Mouse (Mus musculus) heart, embryonic 10.5 days (tissue): ENCODE measurements around the gene Nxf1. TPM values are rescaled to one million over a fixed set of nuclear protein-coding genes. Genes with fewer than 3 reads are reported as not detected.
"Not testable (repeated sequence)": the region's sequence is repeated elsewhere in the genome, so short reads cannot be mapped to it uniquely, and the experiment has no call there.

Source experiments
- DNase-seq: peaks from one replicate; pipeline ENCODE4 v3.0.0-alpha.2; 2017; ENCODE audit warnings: low spot score
- H3K27ac ChIP-seq: fragments of 300-500 bp; sonication (generic); 2 replicates; pipeline ENCODE4 v1.5.1; 2016; ENCODE audit warnings: mild to moderate bottlenecking
- H3K27me3 ChIP-seq: fragments of 300-500 bp; sonication (generic); 2 replicates; pipeline ENCODE4 v1.6.1; 2016; ENCODE audit warnings: mild to moderate bottlenecking; ENCODE audit not compliant: poor library complexity, insufficient read depth, severe bottlenecking
- H3K36me3 ChIP-seq: fragments of 300-500 bp; sonication (generic); 2 replicates; pipeline ENCODE4 v1.6.1; 2016; ENCODE audit warnings: mild to moderate bottlenecking, moderate library complexity
- H3K4me1 ChIP-seq: fragments of 300-500 bp; sonication (generic); 2 replicates; pipeline ENCODE4 v1.6.1; 2016; ENCODE audit warnings: mild to moderate bottlenecking
- H3K4me3 ChIP-seq: fragments of 300-500 bp; sonication (generic); 2 replicates; pipeline ENCODE4 v1.5.1; 2016; ENCODE audit warnings: mild to moderate bottlenecking, moderate library complexity
- H3K9me3 ChIP-seq: fragments of 300-500 bp; sonication (generic); 2 replicates; pipeline ENCODE4 v1.6.1; 2016; ENCODE audit warnings: mild to moderate bottlenecking, moderate library complexity
- WGBS: fragments of 180-500 bp; shearing (Covaris S2); methylation state at CpG from one replicate; pipeline ENCODE4 v1.1.7; 2016; 5-methylcytosine and 5-hydroxymethylcytosine counted together
- polyA plus RNA-seq: library from polyadenylated mRNA; unstranded; fragments of >200 nt; fragmentation: Nextera tagmentation; extraction: Ambion mirVana; gene quantifications from 2 replicates; pipeline ENCODE4 v1.2.1, GENCODE M21; 2016

Gene Nxf1
- polyA plus RNA-seq, 1 experiment from 2014 or later: 193 TPM

GRCm38 (mm10) chr19:8716767-8717475 lies 40.0 kb upstream of the Nxf1 start:
- DNase-seq: no peak
- Histone ChIP-seq H3K36me3 (peaks cover 4% of the 10 kb centered on the region; the same call in 1 of the 2 replicates), H3K27ac (no peak overlapping the region), H3K9me3 (no peaks in the 10 kb centered on the region), H3K4me3 (no peak overlapping the region), H3K4me1 (peaks cover 13% of the 10 kb centered on the region), H3K27me3 (no peaks in the 10 kb centered on the region)
- 70% methylated on average over 8 of the region's 10 CpGs for WGBS

- Histone ChIP-seq H3K4me1 (peaks cover 10% of the 10 kb centered on the region), H3K36me3 (no peaks in the 10 kb centered on the region), H3K4me3 (no peak overlapping the region), H3K27me3 (no peaks in the 10 kb centered on the region), H3K27ac (no peak overlapping the region), H3K9me3 (no peaks in the 10 kb centered on the region)
- 68% methylated on average over 3 of the region's 3 CpGs for WGBS
- no peak for DNase-seq
Measured at GRCm38 (mm10) chr19:8718357-8718756, 38.5 kb upstream of the Nxf1 start.

GRCm38 (mm10) chr19:8719037-8719436 lies 37.8 kb upstream of the Nxf1 start:
- DNase-seq, H3K4me3 ChIP-seq, H3K9me3 ChIP-seq, H3K4me1 ChIP-seq, H3K27me3 ChIP-seq, H3K27ac ChIP-seq, H3K36me3 ChIP-seq: not testable (repeated sequence)

- Histone ChIP-seq H3K27me3 (no peaks in the 10 kb centered on the region), H3K27ac (no peak overlapping the region), H3K4me1 (peaks cover 11% of the 10 kb centered on the region), H3K9me3 (no peaks in the 10 kb centered on the region), H3K36me3 (peaks cover 26% of the 10 kb centered on the region), H3K4me3 (no peak overlapping the region)
- DNase-seq: no peak
- 70% methylated on average over 1 of the region's 1 CpGs for WGBS
Measured at GRCm38 (mm10) chr19:8721378-8721777, 35.5 kb upstream of the Nxf1 start.

- Histone ChIP-seq H3K4me1 (peaks cover 11% of the 10 kb centered on the region), H3K27me3 (no peaks in the 10 kb centered on the region), H3K9me3 (no peaks in the 10 kb centered on the region), H3K36me3 (peaks cover 31% of the 10 kb centered on the region), H3K4me3 (peak overlapping the region; percentile 69), H3K27ac (peak overlapping the region; percentile 93)
- DNase-seq: no peak
- 55% methylated on average over 4 of the region's 4 CpGs for WGBS
Measured at GRCm38 (mm10) chr19:8722021-8722420, 34.9 kb upstream of the Nxf1 start.

GRCm38 (mm10) chr19:8722559-8722906 lies 34.3 kb upstream of the Nxf1 start:
- 2% methylated on average over 5 of the region's 5 CpGs for WGBS

GRCm38 (mm10) chr19:8722907-8723573 lies 33.8 kb upstream of the Nxf1 start, which contains the start of gene Slc3a2:
Gene Slc3a2, minus strand, starts transcription at chr19:8723369.
- DNase-seq: peak; percentile 99
- H3K9me3 ChIP-seq: no peaks in the 10 kb centered on the region
- H3K4me3 ChIP-seq: peak within 1 kb of the TSS; percentile 69
- no peaks in the 10 kb centered on the region for H3K27me3 ChIP-seq
- under 1% methylated on average over 50 of the region's 50 CpGs for WGBS
- H3K4me1 ChIP-seq: peaks cover 11% of the 10 kb centered on the region
- peak within 1 kb of the TSS; percentile 93 for H3K27ac ChIP-seq
- H3K36me3 ChIP-seq: peaks cover 31% of the 10 kb centered on the region

More at GRCm38 (mm10) chr19:8722559-8722906, 34.3 kb upstream of the Nxf1 start:
- peaks cover 11% of the 10 kb centered on the region for H3K4me1 ChIP-seq
- peaks cover 31% of the 10 kb centered on the region for H3K36me3 ChIP-seq
- no peaks in the 10 kb centered on the region for H3K9me3 ChIP-seq
- peak overlapping the region; percentile 93 for H3K27ac ChIP-seq
- peak overlapping the region; percentile 69 for H3K4me3 ChIP-seq
- DNase-seq: no peak
- H3K27me3 ChIP-seq: no peaks in the 10 kb centered on the region

GRCm38 (mm10) chr19:8723574-8724346 lies 33.1 kb upstream of the Nxf1 start:
- DNase-seq: no peak
- under 1% methylated on average over 20 of the region's 20 CpGs for WGBS
- Histone ChIP-seq H3K9me3 (no peaks in the 10 kb centered on the region), H3K4me3 (peak overlapping the region; percentile 69), H3K36me3 (peaks cover 31% of the 10 kb centered on the region), H3K4me1 (peaks cover 11% of the 10 kb centered on the region), H3K27ac (peak overlapping the region; percentile 93), H3K27me3 (no peaks in the 10 kb centered on the region)

- WGBS: 7% methylated on average over 2 of the region's 2 CpGs
- H3K4me1 ChIP-seq: peaks cover 11% of the 10 kb centered on the region
- H3K36me3 ChIP-seq: peaks cover 31% of the 10 kb centered on the region
- H3K27ac ChIP-seq: peak overlapping the region; percentile 93
- no peak for DNase-seq
- H3K4me3 ChIP-seq: peak overlapping the region; percentile 69
- H3K9me3 ChIP-seq: no peaks in the 10 kb centered on the region
- no peaks in the 10 kb centered on the region for H3K27me3 ChIP-seq
Measured at GRCm38 (mm10) chr19:8724392-8724791, 32.5 kb upstream of the Nxf1 start.

GRCm38 (mm10) chr19:8725081-8725613 lies 31.7 kb upstream of the Nxf1 start:
- Histone ChIP-seq H3K9me3 (no peaks in the 10 kb centered on the region), H3K4me1 (peaks cover 11% of the 10 kb centered on the region), H3K36me3 (peaks cover 31% of the 10 kb centered on the region), H3K27ac (no peak overlapping the region), H3K27me3 (no peaks in the 10 kb centered on the region), H3K4me3 (peak overlapping the region; percentile 69)
- DNase-seq: no peak
- WGBS: 64% methylated on average over 4 of the region's 4 CpGs

GRCm38 (mm10) chr19:8726609-8727390 lies 30.1 kb upstream of the Nxf1 start:
- H3K36me3 ChIP-seq: peaks cover 31% of the 10 kb centered on the region
- no peaks in the 10 kb centered on the region for H3K27me3 ChIP-seq
- H3K27ac ChIP-seq: no peak overlapping the region
- H3K4me1 ChIP-seq: peaks cover 11% of the 10 kb centered on the region
- WGBS: 25% methylated on average over 3 of the region's 3 CpGs
- no peak for DNase-seq
- no peaks in the 10 kb centered on the region for H3K9me3 ChIP-seq
- 0 out of 2 replicates have a peak overlapping the region, but pooled peaks have one; percentile 1 for H3K4me3 ChIP-seq

GRCm38 (mm10) chr19:8727495-8728114 lies 29.3 kb upstream of the Nxf1 start:
- no peaks in the 10 kb centered on the region for H3K27me3 ChIP-seq
- peaks cover 5% of the 10 kb centered on the region; the same call in 1 of the 2 replicates for H3K4me1 ChIP-seq
- H3K36me3 ChIP-seq: peaks cover 31% of the 10 kb centered on the region
- no peak overlapping the region for H3K4me3 ChIP-seq
- H3K9me3 ChIP-seq: no peaks in the 10 kb centered on the region
- WGBS: 24% methylated on average over 5 of the region's 5 CpGs
- no peak overlapping the region for H3K27ac ChIP-seq
- no peak for DNase-seq
